Mouse (Mus musculus): ENCODE measurements around the gene Rnf13. TPM values are rescaled to one million over a fixed set of nuclear protein-coding genes. Genes with fewer than 3 reads are reported as not detected.

Rnf13 gene
- polyA plus RNA-seq (2012; rRNA removed): 7.1 and 9.7 TPM in 2 replicates
- 31.0 and 34.7 TPM in 2 replicates for polyA plus RNA-seq (2014; fragmentation: Nextera tagmentation; extraction: Ambion mirVana)

DNA sequence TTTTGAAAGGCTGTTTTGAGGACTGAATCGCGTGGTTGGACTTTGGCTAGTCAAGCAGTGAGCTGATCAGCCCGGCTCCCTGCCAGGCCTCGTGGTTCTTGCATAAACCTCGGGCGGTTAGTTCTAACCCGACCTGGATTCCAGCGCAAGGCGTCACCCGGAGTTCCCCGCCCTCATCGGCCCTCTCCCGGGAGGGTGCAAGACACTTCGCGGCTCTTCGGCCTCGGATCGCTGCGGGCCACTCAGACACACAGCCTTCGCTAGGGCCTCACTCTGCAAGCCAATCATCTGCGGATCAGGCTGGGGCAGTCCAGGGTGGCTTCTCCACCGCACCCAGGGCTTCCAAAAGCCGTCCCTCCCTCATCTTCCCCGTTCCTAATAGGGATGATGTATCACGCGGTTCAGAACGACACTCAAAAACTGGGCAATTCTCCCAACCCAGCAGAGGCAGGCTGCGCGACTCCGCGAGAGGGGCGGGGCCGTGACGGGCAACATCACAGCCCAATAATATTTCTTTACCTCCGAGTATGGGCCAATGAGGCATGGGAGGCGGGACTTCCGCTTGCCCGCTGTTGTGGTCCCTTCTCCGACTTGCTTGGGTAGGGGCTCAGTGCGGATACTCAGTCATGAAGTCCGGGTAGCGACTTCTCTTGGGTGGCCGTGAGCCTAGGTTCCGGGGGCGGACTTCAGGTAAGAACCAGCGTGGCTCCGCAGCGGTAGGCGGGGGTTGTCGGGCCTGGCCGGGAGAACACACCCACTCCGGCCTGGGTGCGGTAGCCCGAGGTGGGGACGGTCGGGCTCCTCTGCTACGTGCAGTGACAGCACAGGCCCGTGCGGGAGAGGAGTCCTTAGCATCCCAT, at the start of gene Rnf13:
Gene Rnf13, plus strand, starts transcription at position 552 of the 860 bp plus-strand sequence.
- H3K4me3 ChIP-seq (ENCODE audit: insufficient read depth in 1 of 2, low read depth in 2 of 2, low read length in 2 of 2): peak within 1 kb of the TSS; percentile 84 to 95
- WGBS (ENCODE audit: insufficient replicate concordance): under 1% methylated on average over 59 of the region's 59 CpGs
- peak within 1 kb of the TSS; percentile 80 for H3K4me2 ChIP-seq (ENCODE audit: low read depth)
- ATAC-seq (ENCODE audit: insufficient read depth) (peak; percentile 97), DNase-seq (ENCODE audit: low read depth in 3 of 3, low spot score in 3 of 3) (peak; percentile 71 to 77 (median 74))
- H3K36me3 ChIP-seq (replicated peaks; ENCODE audit: control insufficient read depth, insufficient read depth, low read depth): no peaks in the 10 kb centered on the region
- TF ChIP-seq EP300 (IDR thresholded peaks at IDR 0.05; ENCODE audit: low read depth) (no peak), CTCF (IDR thresholded peaks at IDR 0.05; ENCODE audit: low read depth) (no peak)
- H3K27me3 ChIP-seq (ENCODE audit: control insufficient read depth, insufficient read depth, low read length): no peaks in the 10 kb centered on the region
- peak within 1 kb of the TSS; percentile 77 for H3K27ac ChIP-seq
- peak within 1 kb of the TSS; percentile 78 for H3K9ac ChIP-seq (replicated peaks)
- peaks cover 4 to 9% of the 10 kb centered on the region in 2 experiments for H3K4me1 ChIP-seq (replicated peaks; ENCODE audit: control insufficient read depth in 2 of 2, insufficient read depth in 2 of 2, low read length in 1 of 2)
- H3K9me3 ChIP-seq (ENCODE audit: control insufficient read depth, low read length): no peaks in the 10 kb centered on the region

DNA sequence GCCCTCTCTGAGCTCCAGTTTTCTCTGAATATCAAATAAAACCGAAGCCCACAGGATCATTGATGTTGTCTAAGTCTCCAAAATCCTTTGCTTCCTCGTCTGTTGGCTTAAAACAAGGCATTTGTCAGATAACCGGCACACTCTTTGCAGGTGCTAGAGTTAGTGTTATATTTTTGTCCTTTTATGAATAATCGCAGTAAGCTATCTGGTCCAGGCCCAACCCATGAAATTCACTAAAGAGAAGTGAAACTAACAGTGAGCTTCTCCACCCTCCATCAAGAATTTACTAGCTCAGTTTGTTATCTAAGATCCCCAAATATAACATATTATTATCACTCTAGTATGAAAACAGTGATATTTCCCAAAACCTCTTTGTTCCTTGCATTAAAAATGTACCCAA, 44.1 kb upstream of the Rnf13 start:
- whole genome bisulfite sequencing (ENCODE audit: insufficient replicate concordance): 58% methylated on average over 4 of the region's 4 CpGs
- H3K9me3 ChIP-seq (ENCODE audit: control insufficient read depth, low read length): no peaks in the 10 kb centered on the region
- no peaks in the 10 kb centered on the region for H3K27me3 ChIP-seq (ENCODE audit: control insufficient read depth, insufficient read depth, low read length)
- H3K4me3 ChIP-seq (ENCODE audit: insufficient read depth in 1 of 2, low read depth in 2 of 2, low read length in 2 of 2): no peak overlapping the region
- no peak for ATAC-seq (ENCODE audit: insufficient read depth)
- peaks cover 0 to 8% of the 10 kb centered on the region in 2 experiments; a peak in 1 of 4 replicates for H3K4me1 ChIP-seq (replicated peaks; ENCODE audit: control insufficient read depth in 2 of 2, insufficient read depth in 2 of 2, low read length in 1 of 2)
- H3K4me2 ChIP-seq (ENCODE audit: low read depth): no peak overlapping the region
- H3K36me3 ChIP-seq (replicated peaks; ENCODE audit: control insufficient read depth, insufficient read depth, low read depth): no peaks in the 10 kb centered on the region
- no peak for DNase-seq (ENCODE audit: low read depth in 3 of 3, low spot score in 3 of 3)
- H3K27ac ChIP-seq: no peak overlapping the region
- no peak for TF ChIP-seq CTCF (IDR thresholded peaks at IDR 0.05; ENCODE audit: low read depth)
- no peak for TF ChIP-seq EP300 (IDR thresholded peaks at IDR 0.05; ENCODE audit: low read depth)
- H3K9ac ChIP-seq (replicated peaks): no peak overlapping the region

DNA sequence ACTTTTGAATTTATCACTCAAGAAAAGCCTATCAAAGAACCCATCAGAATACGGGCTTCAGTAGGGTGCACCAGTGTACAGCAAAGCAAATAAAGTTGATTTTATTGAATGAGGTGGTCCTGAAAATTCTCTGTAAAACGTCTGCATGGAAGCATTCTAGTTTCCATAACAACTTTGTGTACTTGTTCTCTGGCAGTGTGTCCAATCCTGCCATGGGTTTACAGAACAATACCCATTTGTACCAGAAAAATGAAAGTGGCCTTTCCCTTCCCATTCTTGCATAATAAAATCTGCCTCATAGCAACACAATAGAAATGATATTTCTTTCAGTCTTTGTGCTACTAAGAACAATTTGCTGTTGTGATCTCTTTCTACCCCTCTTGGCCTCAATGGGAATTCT, 43.1 kb upstream of the Rnf13 start, which contains the start of gene Ankub1:
Gene Ankub1, minus strand, starts transcription at position 81 of the 400 bp plus-strand sequence.
- ATAC-seq (ENCODE audit: insufficient read depth): no peak
- Histone ChIP-seq H3K4me2 (ENCODE audit: low read depth) (no peak within 1 kb of the TSS), H3K27me3 (ENCODE audit: control insufficient read depth, insufficient read depth, low read length) (no peaks in the 10 kb centered on the region), H3K36me3 (replicated peaks; ENCODE audit: control insufficient read depth, insufficient read depth, low read depth) (no peaks in the 10 kb centered on the region), H3K9me3 (ENCODE audit: control insufficient read depth, low read length) (no peaks in the 10 kb centered on the region), H3K4me1 (replicated peaks; ENCODE audit: control insufficient read depth in 2 of 2, insufficient read depth in 2 of 2, low read length in 1 of 2) (peaks cover 0 to 9% of the 10 kb centered on the region in 2 experiments; a peak in 1 of 4 replicates), H3K9ac (replicated peaks) (no peak within 1 kb of the TSS), H3K4me3 (ENCODE audit: insufficient read depth in 1 of 2, low read depth in 2 of 2, low read length in 2 of 2) (no peak within 1 kb of the TSS), H3K27ac (no peak within 1 kb of the TSS)
- WGBS (ENCODE audit: insufficient replicate concordance): 33% methylated on average over 2 of the region's 2 CpGs
- no peak for DNase-seq (ENCODE audit: low read depth in 3 of 3, low spot score in 3 of 3)
- TF ChIP-seq EP300 (IDR thresholded peaks at IDR 0.05; ENCODE audit: low read depth) (no peak), CTCF (IDR thresholded peaks at IDR 0.05; ENCODE audit: low read depth) (no peak)

DNA sequence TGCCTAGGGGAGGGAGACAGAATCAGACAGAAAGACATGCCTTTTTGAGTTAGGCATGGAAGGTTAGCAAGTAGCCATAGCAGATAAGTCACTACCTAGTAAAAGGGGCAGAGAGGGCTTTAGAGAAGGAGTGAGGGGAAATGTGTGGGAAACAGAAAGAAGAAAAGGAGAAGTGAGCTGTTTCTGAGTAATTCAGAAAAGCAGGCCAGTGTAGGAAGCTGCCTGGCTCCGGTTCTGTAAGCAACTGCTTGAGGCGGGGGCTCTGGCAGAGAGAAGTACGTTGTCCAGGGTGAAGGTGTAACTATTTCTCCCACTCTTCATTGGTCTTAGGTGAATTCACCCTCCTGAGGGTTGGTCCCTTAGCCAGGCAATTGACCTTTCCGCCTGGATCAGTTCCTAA, 39.6 kb upstream of the Rnf13 start:
- H3K9me3 ChIP-seq (ENCODE audit: control insufficient read depth, low read length): no peaks in the 10 kb centered on the region
- H3K4me1 ChIP-seq (replicated peaks; ENCODE audit: control insufficient read depth in 2 of 2, insufficient read depth in 2 of 2, low read length in 1 of 2): peaks cover 0 to 9% of the 10 kb centered on the region in 2 experiments; a peak in 1 of 4 replicates
- WGBS (ENCODE audit: insufficient replicate concordance): 52% methylated on average over 4 of the region's 4 CpGs
- no peak for DNase-seq (ENCODE audit: low read depth in 3 of 3, low spot score in 3 of 3)
- ATAC-seq (ENCODE audit: insufficient read depth): no peak
- TF ChIP-seq EP300 (IDR thresholded peaks at IDR 0.05; ENCODE audit: low read depth) (no peak), CTCF (IDR thresholded peaks at IDR 0.05; ENCODE audit: low read depth) (no peak)
- H3K4me2 ChIP-seq (ENCODE audit: low read depth): no peak overlapping the region
- no peak overlapping the region for H3K9ac ChIP-seq (replicated peaks)
- H3K27ac ChIP-seq: peak overlapping the region; percentile 60
- H3K4me3 ChIP-seq (ENCODE audit: insufficient read depth in 1 of 2, low read depth in 2 of 2, low read length in 2 of 2): no peak overlapping the region
- no peaks in the 10 kb centered on the region for H3K27me3 ChIP-seq (ENCODE audit: control insufficient read depth, insufficient read depth, low read length)
- no peaks in the 10 kb centered on the region for H3K36me3 ChIP-seq (replicated peaks; ENCODE audit: control insufficient read depth, insufficient read depth, low read depth)

DNA sequence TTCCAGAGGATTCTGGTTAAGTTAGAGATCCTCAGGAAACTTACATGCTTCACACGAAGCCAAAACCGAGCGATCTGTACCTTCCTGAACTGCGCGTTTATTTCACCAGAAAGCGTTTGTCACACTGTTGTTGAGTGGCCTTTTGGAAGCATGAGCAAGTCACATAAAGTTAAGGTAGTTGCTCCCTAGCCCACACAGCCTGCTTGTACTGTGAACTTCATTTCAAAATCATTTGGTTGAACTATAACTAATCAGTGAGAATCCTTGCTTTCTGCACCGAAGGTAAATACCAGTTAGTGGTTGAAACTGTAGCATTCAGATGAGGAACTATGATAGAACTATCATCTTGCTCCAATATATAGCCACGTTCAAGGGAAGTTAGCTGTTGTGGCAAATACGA, 39.1 kb upstream of the Rnf13 start:
- peaks cover 0 to 9% of the 10 kb centered on the region in 2 experiments; a peak in 1 of 4 replicates for H3K4me1 ChIP-seq (replicated peaks; ENCODE audit: control insufficient read depth in 2 of 2, insufficient read depth in 2 of 2, low read length in 1 of 2)
- 63% methylated on average over 9 of the region's 9 CpGs for WGBS (ENCODE audit: insufficient replicate concordance)
- 0 out of 2 replicates have a peak, but pooled peaks have one; percentile 60 for ATAC-seq (ENCODE audit: insufficient read depth)
- no peaks in the 10 kb centered on the region for H3K9me3 ChIP-seq (ENCODE audit: control insufficient read depth, low read length)
- no peak for DNase-seq (ENCODE audit: low read depth in 3 of 3, low spot score in 3 of 3)
- H3K4me3 ChIP-seq (ENCODE audit: insufficient read depth in 1 of 2, low read depth in 2 of 2, low read length in 2 of 2): no peak overlapping the region
- H3K27me3 ChIP-seq (ENCODE audit: control insufficient read depth, insufficient read depth, low read length): no peaks in the 10 kb centered on the region
- no peak overlapping the region for H3K9ac ChIP-seq (replicated peaks)
- TF ChIP-seq EP300 (IDR thresholded peaks at IDR 0.05; ENCODE audit: low read depth) (no peak), CTCF (IDR thresholded peaks at IDR 0.05; ENCODE audit: low read depth) (no peak)
- H3K36me3 ChIP-seq (replicated peaks; ENCODE audit: control insufficient read depth, insufficient read depth, low read depth): no peaks in the 10 kb centered on the region
- H3K27ac ChIP-seq: peak overlapping the region; percentile 60; the same call in 1 of the 2 replicates
- no peak overlapping the region for H3K4me2 ChIP-seq (ENCODE audit: low read depth)

Measured in liver, embryonic 14.5 days (tissue).